Mouse (Mus musculus): Measurements from ENCODE around the gene Fmod. TPM values are rescaled to one million over a fixed set of nuclear protein-coding genes. Genes with fewer than 3 reads are reported as not detected.

The Fmod gene
- polyA plus RNA-seq, 1 experiment from 2014 or later: 17.1 TPM

- WGBS: under 1% methylated on average over 62 of the region's 62 CpGs
- H3K4me1 ChIP-seq (ENCODE audit: insufficient read depth, low read length): peaks cover 38% of the 10 kb centered on the region
- peak; percentile 95 for ATAC-seq (ENCODE audit: low FRiP score, low TSS enrichment)
- peak within 1 kb of the TSS; percentile 82 for H3K9ac ChIP-seq (replicated peaks; ENCODE audit: low read length)
- peak within 1 kb of the TSS; percentile 83 for H3K27ac ChIP-seq (ENCODE audit: low read length)
- no peaks in the 10 kb centered on the region for H3K9me3 ChIP-seq (ENCODE audit: low read length)
- H3K36me3 ChIP-seq (ENCODE audit: insufficient read depth, low read length): no peaks in the 10 kb centered on the region; the same call in 1 of the 2 replicates
- H3K27me3 ChIP-seq (ENCODE audit: insufficient read depth, low read length): no peaks in the 10 kb centered on the region
- peak within 1 kb of the TSS; percentile 77 for H3K4me2 ChIP-seq (replicated peaks; ENCODE audit: low read depth, low read length)
- H3K4me3 ChIP-seq (ENCODE audit: low read length): peak within 1 kb of the TSS; percentile 70
These were observed 41.9 kb downstream of the Fmod start, which contains the start of gene Btg2 for GRCm38 (mm10) chr1:134078802-134079476. Gene Btg2 (minus strand): TSS chr1:134079120.

- ATAC-seq (ENCODE audit: low FRiP score, low TSS enrichment): peak; percentile 20; the same call in 1 of the 2 replicates
- H3K27ac ChIP-seq (ENCODE audit: low read length): peak overlapping the region; percentile 83
- H3K9ac ChIP-seq (replicated peaks; ENCODE audit: low read length): peak overlapping the region; percentile 70
- H3K27me3 ChIP-seq (ENCODE audit: insufficient read depth, low read length): no peaks in the 10 kb centered on the region
- H3K9me3 ChIP-seq (ENCODE audit: low read length): no peaks in the 10 kb centered on the region
- WGBS: 5% methylated on average over 9 of the region's 9 CpGs
- H3K4me1 ChIP-seq (ENCODE audit: insufficient read depth, low read length): peaks cover 38% of the 10 kb centered on the region
- no peaks in the 10 kb centered on the region; the same call in 1 of the 2 replicates for H3K36me3 ChIP-seq (ENCODE audit: insufficient read depth, low read length)
- H3K4me3 ChIP-seq (ENCODE audit: low read length): peak overlapping the region; percentile 70
- H3K4me2 ChIP-seq (replicated peaks; ENCODE audit: low read depth, low read length): peak overlapping the region; percentile 77
These were observed 42.6 kb downstream of the Fmod start for GRCm38 (mm10) chr1:134079477-134080163.

- Histone ChIP-seq H3K4me3 (ENCODE audit: low read length) (no peak overlapping the region), H3K4me1 (ENCODE audit: insufficient read depth, low read length) (peaks cover 37% of the 10 kb centered on the region), H3K36me3 (ENCODE audit: insufficient read depth, low read length) (no peaks in the 10 kb centered on the region; the same call in 1 of the 2 replicates), H3K27ac (ENCODE audit: low read length) (peak overlapping the region; percentile 83), H3K9me3 (ENCODE audit: low read length) (no peaks in the 10 kb centered on the region), H3K4me2 (replicated peaks; ENCODE audit: low read depth, low read length) (no peak overlapping the region), H3K9ac (replicated peaks; ENCODE audit: low read length) (no peak overlapping the region), H3K27me3 (ENCODE audit: insufficient read depth, low read length) (no peaks in the 10 kb centered on the region)
- ATAC-seq (ENCODE audit: low FRiP score, low TSS enrichment): no peak
- 81% methylated on average over 4 of the region's 4 CpGs for WGBS
These were observed 43.4 kb downstream of the Fmod start for GRCm38 (mm10) chr1:134080406-134080805.

GRCm38 (mm10) chr1:134080881-134081450, 43.9 kb downstream of the Fmod start:
- H3K27ac ChIP-seq (ENCODE audit: low read length): no peak overlapping the region
- 80% methylated on average over 5 of the region's 5 CpGs for WGBS

GRCm38 (mm10) chr1:134082987-134083516, 46.0 kb downstream of the Fmod start:
- Histone ChIP-seq H3K4me3 (ENCODE audit: low read length) (no peak overlapping the region), H3K36me3 (ENCODE audit: insufficient read depth, low read length) (no peaks in the 10 kb centered on the region), H3K9ac (replicated peaks; ENCODE audit: low read length) (no peak overlapping the region), H3K9me3 (ENCODE audit: low read length) (no peaks in the 10 kb centered on the region), H3K27ac (ENCODE audit: low read length) (no peak overlapping the region), H3K4me2 (replicated peaks; ENCODE audit: low read depth, low read length) (no peak overlapping the region), H3K4me1 (ENCODE audit: insufficient read depth, low read length) (peaks cover 31% of the 10 kb centered on the region), H3K27me3 (ENCODE audit: insufficient read depth, low read length) (no peaks in the 10 kb centered on the region)
- 55% methylated on average over 11 of the region's 11 CpGs for WGBS
- no peak for ATAC-seq (ENCODE audit: low FRiP score, low TSS enrichment)

More at GRCm38 (mm10) chr1:134080881-134081450, 43.9 kb downstream of the Fmod start:
- Histone ChIP-seq H3K27me3 (ENCODE audit: insufficient read depth, low read length) (no peaks in the 10 kb centered on the region), H3K9ac (replicated peaks; ENCODE audit: low read length) (no peak overlapping the region), H3K9me3 (ENCODE audit: low read length) (no peaks in the 10 kb centered on the region), H3K4me3 (ENCODE audit: low read length) (no peak overlapping the region), H3K36me3 (ENCODE audit: insufficient read depth, low read length) (no peaks in the 10 kb centered on the region; the same call in 1 of the 2 replicates), H3K4me2 (replicated peaks; ENCODE audit: low read depth, low read length) (no peak overlapping the region), H3K4me1 (ENCODE audit: insufficient read depth, low read length) (peaks cover 35% of the 10 kb centered on the region)
- ATAC-seq (ENCODE audit: low FRiP score, low TSS enrichment): no peak

- no peak for ATAC-seq (ENCODE audit: low FRiP score, low TSS enrichment)
- Histone ChIP-seq H3K9me3 (ENCODE audit: low read length) (no peaks in the 10 kb centered on the region), H3K4me3 (ENCODE audit: low read length) (no peak overlapping the region), H3K27me3 (ENCODE audit: insufficient read depth, low read length) (no peaks in the 10 kb centered on the region), H3K36me3 (ENCODE audit: insufficient read depth, low read length) (no peaks in the 10 kb centered on the region), H3K4me1 (ENCODE audit: insufficient read depth, low read length) (peaks cover 27% of the 10 kb centered on the region), H3K27ac (ENCODE audit: low read length) (no peak overlapping the region), H3K4me2 (replicated peaks; ENCODE audit: low read depth, low read length) (no peak overlapping the region), H3K9ac (replicated peaks; ENCODE audit: low read length) (no peak overlapping the region)
- 82% methylated on average over 8 of the region's 8 CpGs for WGBS
These were observed 46.6 kb downstream of the Fmod start for GRCm38 (mm10) chr1:134083676-134084075.

GRCm38 (mm10) chr1:134084128-134084527, 47.1 kb downstream of the Fmod start:
- no peak overlapping the region for H3K4me2 ChIP-seq (replicated peaks; ENCODE audit: low read depth, low read length)
- no peaks in the 10 kb centered on the region for H3K27me3 ChIP-seq (ENCODE audit: insufficient read depth, low read length)
- WGBS: 85% methylated on average over 3 of the region's 3 CpGs
- H3K4me3 ChIP-seq (ENCODE audit: low read length): no peak overlapping the region
- H3K4me1 ChIP-seq (ENCODE audit: insufficient read depth, low read length): peaks cover 27% of the 10 kb centered on the region
- H3K36me3 ChIP-seq (ENCODE audit: insufficient read depth, low read length): no peaks in the 10 kb centered on the region
- no peaks in the 10 kb centered on the region for H3K9me3 ChIP-seq (ENCODE audit: low read length)
- H3K27ac ChIP-seq (ENCODE audit: low read length): no peak overlapping the region
- no peak overlapping the region for H3K9ac ChIP-seq (replicated peaks; ENCODE audit: low read length)
- no peak for ATAC-seq (ENCODE audit: low FRiP score, low TSS enrichment)

GRCm38 (mm10) chr1:134086017-134086416, 49.0 kb downstream of the Fmod start:
- Histone ChIP-seq H3K27me3 (ENCODE audit: insufficient read depth, low read length) (no peaks in the 10 kb centered on the region), H3K27ac (ENCODE audit: low read length) (0 out of 2 replicates have a peak overlapping the region, but pooled peaks have one; percentile 27), H3K4me2 (replicated peaks; ENCODE audit: low read depth, low read length) (no peak overlapping the region), H3K9ac (replicated peaks; ENCODE audit: low read length) (peak overlapping the region; percentile 53), H3K36me3 (ENCODE audit: insufficient read depth, low read length) (no peaks in the 10 kb centered on the region), H3K4me1 (ENCODE audit: insufficient read depth, low read length) (peaks cover 22% of the 10 kb centered on the region), H3K9me3 (ENCODE audit: low read length) (no peaks in the 10 kb centered on the region), H3K4me3 (ENCODE audit: low read length) (no peak overlapping the region)
- peak; percentile 69 for ATAC-seq (ENCODE audit: low FRiP score, low TSS enrichment)
- 20% methylated on average over 3 of the region's 3 CpGs for whole genome bisulfite sequencing

GRCm38 (mm10) chr1:134086811-134087398, 49.9 kb downstream of the Fmod start:
- WGBS: 27% methylated on average over 16 of the region's 16 CpGs
- peak; percentile 39 for ATAC-seq (ENCODE audit: low FRiP score, low TSS enrichment)

More at GRCm38 (mm10) chr1:134086811-134087398, 49.9 kb downstream of the Fmod start:
- peak overlapping the region; percentile 53 for H3K9ac ChIP-seq (replicated peaks; ENCODE audit: low read length)
- H3K4me2 ChIP-seq (replicated peaks; ENCODE audit: low read depth, low read length): peak overlapping the region; percentile 31
- no peaks in the 10 kb centered on the region for H3K27me3 ChIP-seq (ENCODE audit: insufficient read depth, low read length)
- H3K4me3 ChIP-seq (ENCODE audit: low read length): no peak overlapping the region
- peaks cover 22% of the 10 kb centered on the region for H3K4me1 ChIP-seq (ENCODE audit: insufficient read depth, low read length)
- H3K36me3 ChIP-seq (ENCODE audit: insufficient read depth, low read length): no peaks in the 10 kb centered on the region
- H3K27ac ChIP-seq (ENCODE audit: low read length): peak overlapping the region; percentile 27; the same call in 1 of the 2 replicates
- no peaks in the 10 kb centered on the region for H3K9me3 ChIP-seq (ENCODE audit: low read length)

Data from kidney, embryonic 16.5 days (tissue).